Mouse (Mus musculus): ENCODE measurements around the gene Gsto1. TPM values are rescaled to one million over a fixed set of nuclear protein-coding genes. Genes with fewer than 3 reads are reported as not detected.
"Not testable (repeated sequence)": the region's sequence is repeated elsewhere in the genome, so short reads cannot be mapped to it uniquely, and the experiment has no call there.

Gsto1 gene
- total RNA-seq (2021) = 10 to 100 TPM; 39.4 to 41.8 TPM
- long read RNA-seq, experiment 1, transcript Gsto1-201 (6 exons, 1,182 nt) = major isoform, 45 of 48 reads
- long read RNA-seq, experiment 1, partial matches to known transcripts = 1 of 48 reads
- long read RNA-seq, experiment 1, other reads (novel, unspliced or antisense) = 2 of 48 reads
- long read RNA-seq, experiment 2, transcript Gsto1-201 (6 exons, 1,182 nt) = major isoform, 36 of 37 reads
- long read RNA-seq, experiment 2, partial matches to known transcripts = 1 of 37 reads
- long read RNA-seq, experiment 2, other reads (novel, unspliced or antisense) = 0 of 37 reads

DNA sequence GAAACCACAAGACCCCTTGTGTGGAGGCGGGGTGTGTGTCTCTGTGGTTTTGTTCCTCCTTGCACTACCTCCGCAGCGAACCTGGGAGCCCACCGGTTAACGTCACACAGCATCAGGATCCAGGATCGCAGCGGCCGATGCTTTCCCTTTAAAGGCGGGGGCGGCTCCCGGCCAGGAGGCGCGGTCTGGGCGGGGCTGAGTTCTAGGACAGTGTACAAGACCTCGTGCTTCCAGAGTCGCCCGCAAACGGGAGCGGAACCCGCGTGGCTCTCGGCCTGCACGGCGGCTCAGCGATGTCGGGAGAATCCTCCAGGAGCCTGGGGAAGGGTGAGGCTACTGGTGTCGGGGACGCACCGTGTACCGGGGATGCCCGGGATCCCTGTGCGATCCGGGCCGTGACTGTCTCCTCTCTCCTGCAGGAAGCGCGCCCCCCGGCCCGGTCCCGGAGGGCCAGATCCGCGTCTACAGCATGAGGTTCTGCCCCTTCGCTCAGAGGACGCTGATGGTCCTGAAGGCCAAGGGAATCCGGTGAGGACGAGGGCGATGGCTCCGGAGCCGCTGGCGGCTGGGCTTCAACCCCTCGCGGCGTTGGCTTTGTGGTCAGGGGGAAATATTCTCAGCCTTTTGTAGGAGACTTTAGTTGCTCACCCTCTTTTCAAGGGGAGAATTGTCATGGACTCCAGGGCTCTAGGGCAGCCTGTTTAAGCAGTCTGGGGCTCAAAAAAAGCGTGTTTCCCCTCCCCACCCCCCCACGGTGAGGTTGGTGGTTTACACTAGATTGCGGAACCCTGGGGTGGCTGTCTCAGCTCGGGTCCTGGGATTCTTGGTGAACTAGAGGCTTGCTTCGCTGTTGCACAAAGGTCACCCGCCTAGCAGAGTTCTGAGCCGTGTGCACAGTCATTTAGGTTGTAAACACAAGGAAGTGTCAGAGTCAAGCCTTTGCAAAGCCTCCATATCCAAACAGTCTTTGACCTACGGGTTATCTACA lies at the start of gene Gsto1:
Gsto1 (plus strand) TSS at position 175 of the 988 bp plus-strand sequence.
- DNase-seq (ENCODE audit: low spot score in 2 of 2) = peak; percentile 87 to 90

DNA sequence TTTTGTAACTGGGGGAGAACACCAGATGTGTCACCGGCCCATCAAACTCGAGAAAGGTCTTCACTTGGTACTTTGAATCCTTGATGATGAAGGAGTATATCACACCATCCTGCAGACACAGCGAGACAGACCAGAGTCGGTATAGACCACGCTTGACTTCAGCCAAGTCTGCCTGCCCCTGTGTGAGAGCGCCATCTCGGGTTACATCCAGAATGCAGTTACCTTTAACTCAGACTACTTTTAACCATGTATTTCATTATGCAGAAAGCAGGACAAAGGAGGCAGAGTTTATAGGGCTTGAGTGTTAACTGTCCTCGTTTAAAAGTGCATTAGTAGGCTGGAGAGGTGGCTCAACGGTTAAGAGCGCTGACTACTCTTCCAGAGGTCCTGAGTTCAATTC lies 42.7 kb upstream of the Gsto1 start:
- DNase-seq (ENCODE audit: low spot score in 2 of 2) = no peak

DNA sequence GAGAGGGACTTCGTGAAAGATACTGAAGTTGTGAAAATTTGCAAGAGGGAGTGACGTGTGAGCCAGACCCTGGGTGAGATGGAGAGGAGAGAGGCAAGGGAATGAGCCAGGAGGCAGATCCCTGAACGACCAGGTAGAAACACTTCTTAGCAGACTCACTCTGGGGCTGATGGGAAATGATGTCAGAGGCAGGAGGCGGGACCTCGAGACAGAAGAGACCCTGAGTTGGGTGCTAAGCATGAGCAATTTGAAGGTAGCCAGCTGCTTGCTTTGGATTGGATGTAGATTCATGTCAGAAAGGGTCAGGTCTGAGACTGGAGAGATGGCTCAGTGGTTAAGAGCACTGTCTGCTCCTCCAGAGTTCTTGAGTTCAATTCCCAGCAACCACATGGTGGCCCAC lies 40.0 kb upstream of the Gsto1 start:
- DNase-seq (ENCODE audit: low spot score in 2 of 2) = no peak

DNA sequence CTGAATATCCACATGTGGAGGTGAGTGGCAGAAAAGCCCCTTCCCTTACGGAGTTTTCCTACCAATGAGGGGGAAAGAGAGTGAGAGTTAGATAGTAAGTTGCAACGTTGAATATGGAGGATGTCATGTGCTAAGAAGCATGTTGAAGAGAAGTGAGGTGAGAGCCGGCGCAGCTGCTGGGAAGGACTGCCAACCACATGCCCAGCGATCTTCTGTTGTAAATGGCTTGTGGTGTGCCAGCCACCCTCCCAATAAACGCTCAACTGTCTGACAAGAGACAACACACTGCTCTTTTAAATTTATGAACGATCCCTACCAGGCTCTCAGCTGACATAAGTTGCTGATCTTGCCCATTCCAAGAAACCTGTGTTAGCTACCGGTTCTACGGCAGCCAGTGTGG lies 37.1 kb upstream of the Gsto1 start:
- DNase-seq (ENCODE audit: low spot score in 2 of 2) = no peak

DNA sequence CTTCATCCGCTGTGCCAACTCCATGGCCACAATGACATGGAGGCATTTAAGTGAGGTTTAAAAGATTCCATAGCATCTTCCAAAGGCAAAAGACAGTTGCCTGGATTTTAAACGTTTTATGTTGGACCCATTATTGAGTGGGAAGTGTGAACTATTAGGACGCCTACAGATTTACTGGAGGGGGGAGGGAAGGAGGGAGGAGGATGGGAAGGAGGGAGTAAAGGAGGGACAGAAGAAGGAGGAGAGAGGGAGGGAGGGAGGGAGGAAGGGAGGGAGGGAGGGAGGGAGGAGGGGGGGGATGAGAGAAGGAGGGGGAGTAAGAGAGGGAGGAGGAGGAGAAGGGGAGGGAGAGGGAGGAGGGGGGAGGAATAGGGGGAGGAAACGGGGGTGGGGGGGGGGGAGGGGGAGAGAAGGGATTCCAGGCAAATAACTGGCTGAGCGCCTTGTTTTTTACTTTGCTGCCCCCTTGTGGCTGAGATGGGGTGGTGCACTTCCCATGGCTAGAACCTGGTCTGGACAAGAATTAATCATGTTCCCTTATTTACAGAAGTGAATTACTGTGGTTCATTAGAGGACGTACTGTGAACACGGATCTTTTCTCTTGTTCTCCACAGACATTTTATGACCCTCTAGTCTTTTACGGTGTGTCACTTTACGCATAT lies 33.8 kb upstream of the Gsto1 start:
- DNase-seq (ENCODE audit: low spot score in 2 of 2) = peak; percentile 64 to 77

DNA sequence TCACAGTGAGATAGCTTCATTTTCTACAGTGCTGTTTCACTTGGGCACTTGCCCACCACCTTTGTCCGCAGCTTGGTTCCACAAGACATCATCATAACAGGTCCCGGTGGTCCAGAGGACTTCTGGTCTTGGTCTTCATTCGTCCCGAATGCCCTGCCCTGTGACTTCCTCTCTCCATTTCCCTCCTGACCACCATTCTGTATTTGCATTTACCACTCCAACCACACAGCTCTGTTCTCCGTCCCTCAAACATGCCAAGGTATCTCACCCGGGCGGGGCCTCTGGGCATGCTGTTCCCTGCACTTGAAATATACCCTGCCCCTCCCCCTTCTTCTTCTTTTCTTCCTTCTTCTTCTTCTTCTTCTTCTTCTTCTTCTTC lies 33.3 kb upstream of the Gsto1 start:
- DNase-seq (ENCODE audit: low spot score in 2 of 2) = no peak

DNA sequence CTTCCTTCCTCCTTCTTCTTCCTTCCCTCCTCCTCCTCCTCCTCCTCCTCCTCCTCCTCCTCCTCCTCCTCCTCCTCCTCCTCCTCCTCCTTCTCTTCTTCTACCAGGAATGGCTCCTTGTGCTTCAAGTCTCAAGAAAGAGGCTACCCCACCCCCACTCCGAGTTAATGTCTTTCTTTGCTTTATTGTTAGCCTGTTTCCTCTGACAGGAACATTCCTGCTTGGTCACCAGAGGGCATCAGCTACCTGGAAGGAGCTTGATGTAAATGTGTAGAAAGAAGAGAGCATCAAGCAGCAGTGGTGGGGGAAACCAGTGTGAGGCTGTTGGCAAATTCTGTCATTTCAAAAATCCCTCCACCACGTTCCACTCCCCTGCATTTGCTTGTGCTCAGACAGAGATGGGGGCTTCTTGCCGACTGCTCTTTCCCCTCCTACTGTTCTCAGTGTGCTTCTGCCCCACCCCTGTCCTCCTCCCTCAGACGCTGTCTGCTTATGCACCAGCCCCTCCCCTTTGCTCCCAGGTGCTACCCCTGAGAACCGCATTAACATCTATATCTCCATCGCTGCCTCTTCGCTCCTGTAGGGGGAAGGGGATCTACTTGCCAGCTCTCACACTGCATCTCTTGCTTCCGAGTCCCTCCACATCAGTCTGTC lies 32.5 kb upstream of the Gsto1 start:
- DNase-seq (ENCODE audit: low spot score in 2 of 2) = no peak

DNA sequence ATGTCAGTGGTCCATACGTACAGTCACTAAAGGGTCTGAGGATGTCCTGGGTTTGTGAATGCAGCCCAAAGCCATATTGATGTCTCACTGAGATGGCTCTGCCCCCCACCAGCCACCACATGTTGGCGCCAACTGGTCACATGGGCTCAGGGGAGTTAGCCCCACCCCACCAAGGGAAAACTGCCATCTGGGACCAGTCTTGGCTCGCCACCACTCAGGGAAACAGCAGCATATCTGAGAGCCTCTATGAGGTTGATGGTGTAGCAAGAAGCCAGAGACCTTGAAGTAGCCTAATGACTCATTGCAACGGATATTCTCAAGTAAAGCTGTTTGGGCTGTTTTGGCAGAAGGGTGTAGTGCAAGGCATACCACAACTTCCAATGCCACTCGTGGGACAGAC lies 30.7 kb upstream of the Gsto1 start:
- DNase-seq (ENCODE audit: low spot score in 2 of 2) = no peak

DNA sequence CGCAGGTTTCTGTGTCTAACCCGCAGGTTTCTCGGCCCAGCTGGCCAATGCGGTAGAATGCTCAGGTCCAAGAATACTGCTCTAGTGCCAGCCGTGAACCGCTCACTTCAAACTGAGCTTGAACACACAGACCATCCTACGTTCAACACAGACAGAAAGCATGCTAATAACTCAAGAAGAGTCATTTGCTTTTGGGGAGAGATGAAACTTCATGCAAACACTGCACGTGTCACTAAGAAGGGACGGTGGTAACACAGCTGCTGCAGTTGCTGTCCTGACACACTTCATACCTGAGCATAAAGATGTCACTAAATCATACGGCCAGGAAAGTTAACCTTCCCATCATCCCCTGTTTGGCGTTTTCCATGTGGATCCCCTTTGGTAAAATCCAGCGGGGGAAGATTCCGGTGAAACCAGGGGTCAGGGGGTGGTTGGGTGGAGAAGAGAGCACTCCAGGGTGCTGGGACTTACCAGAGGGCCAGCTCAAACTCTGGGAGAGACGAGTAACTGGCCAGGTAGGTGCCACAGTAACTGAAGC lies 24.8 kb upstream of the Gsto1 start:
- no peak for DNase-seq (ENCODE audit: low spot score in 2 of 2)

DNA sequence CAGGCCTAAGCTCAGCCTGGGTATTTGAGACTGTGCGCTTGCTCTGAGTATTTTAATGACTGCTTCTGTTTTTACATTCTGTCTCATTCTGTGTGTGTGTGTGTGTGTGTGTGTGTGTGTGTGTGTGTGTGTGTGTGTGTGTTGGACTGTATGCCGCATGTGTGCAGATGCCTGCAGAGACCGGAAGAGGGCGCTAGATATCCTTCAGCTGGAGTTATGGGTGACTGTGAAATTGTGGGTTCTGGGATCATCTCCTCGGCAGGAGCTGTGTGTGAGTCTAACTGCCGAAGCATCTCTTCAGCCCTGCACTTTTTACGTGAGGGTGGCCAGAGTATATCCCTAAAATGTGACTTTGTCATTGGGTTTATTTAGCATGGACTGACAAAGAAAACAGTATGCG lies 23.7 kb upstream of the Gsto1 start:
- no peak for DNase-seq (ENCODE audit: low spot score in 2 of 2)

DNA sequence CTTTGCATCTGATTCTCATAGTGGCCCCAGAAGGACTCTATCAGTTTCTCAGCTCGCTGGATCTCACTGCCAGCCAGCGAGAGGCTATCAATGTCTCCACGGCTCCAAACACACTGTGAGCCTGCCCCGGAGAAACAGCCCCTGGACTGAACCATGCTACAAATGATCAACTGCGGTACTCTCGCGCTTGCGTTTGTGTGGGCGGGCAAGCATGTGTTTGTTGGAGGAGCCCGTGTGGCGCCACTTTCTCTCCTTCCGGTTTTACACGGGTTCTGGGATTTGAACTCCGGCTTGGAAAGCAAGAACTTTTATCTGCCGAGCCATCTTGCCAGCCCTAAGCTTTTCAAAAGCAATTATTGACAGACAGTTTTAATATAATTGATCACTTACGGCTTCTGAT lies 22.5 kb upstream of the Gsto1 start:
- no peak for DNase-seq (ENCODE audit: low spot score in 2 of 2)

DNA sequence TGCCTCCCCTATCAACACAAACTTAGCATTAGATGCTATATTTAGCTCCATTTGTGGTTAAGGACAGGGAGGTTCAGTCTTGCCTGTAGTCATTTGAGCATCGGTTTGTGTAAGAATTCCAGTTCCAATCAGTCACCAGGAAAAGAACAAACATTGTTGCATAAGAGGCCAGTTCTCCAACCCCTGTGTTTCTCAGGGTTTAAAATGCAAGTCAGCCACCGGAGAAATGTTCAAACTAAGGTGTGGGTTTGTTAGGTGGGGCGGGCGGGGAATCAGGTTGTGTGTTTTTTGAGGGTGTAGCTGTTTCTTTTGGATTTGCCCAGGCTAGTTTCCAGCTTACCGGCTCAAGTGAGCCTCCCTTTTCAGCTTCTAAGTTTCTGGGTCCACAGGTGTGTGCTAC lies 20.2 kb upstream of the Gsto1 start:
- no peak for DNase-seq (ENCODE audit: low spot score in 2 of 2)

DNA sequence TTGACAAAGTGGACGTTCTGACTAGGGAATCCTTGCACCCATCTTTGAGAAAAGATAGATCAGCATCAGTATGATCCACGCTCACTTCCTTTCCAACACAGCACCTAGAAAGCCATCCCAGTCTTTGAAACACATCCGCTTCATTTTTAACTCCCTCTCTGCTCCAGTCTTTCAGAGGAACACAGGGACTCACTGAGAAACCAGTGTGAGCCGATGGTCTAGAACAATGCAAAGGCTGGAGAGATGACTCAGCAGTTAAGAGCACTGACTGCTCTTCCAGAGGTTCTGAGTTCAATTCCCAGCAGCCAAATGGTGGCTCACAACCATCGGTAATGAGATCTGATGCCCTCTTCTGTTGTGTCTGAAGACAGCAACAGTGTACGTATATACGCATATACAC lies 19.0 kb upstream of the Gsto1 start:
- DNase-seq (ENCODE audit: low spot score in 2 of 2) = no peak

DNA sequence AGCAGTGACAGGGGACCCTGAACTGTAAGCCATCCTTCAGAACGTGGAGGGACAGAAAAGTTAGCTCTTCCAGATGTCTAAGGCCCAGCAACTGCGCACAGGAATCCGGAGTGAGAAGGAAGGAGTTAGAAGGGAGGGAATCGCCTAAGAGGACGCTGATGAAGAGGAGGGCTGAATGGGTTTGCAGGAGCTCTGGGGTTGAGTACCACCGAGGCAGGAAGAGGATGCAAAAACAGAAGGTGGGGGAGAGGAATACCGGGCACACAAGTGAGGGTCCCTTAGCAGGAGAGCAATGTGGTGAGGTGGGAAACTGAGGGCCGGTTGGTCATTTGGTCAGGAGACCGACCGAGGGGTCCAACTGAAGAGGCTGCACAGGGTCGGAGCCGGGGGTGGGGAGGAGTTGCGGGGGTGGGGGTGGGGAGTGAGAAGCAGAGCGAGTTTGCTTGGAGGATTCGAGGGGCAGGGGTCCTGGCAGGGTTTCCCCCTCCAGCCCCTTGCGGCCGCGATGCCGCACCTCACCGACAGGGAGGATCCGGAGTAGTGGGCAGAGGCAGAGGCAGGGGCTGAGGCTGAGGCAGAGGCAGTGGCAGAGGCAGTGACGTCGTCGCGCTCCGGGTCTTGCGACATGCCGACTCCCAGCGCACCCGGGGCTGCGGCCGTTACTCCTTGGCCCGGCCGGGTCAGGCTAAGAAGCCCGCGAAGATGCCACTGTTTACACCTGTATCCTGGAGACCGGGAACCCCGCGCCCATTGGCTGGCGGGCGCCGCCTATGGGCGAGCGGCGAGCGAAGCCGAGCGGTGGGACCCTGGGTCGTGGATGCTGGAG lies 17.9 kb upstream of the Gsto1 start:
- peak; percentile 20 to 55 for DNase-seq (ENCODE audit: low spot score in 2 of 2)

DNA sequence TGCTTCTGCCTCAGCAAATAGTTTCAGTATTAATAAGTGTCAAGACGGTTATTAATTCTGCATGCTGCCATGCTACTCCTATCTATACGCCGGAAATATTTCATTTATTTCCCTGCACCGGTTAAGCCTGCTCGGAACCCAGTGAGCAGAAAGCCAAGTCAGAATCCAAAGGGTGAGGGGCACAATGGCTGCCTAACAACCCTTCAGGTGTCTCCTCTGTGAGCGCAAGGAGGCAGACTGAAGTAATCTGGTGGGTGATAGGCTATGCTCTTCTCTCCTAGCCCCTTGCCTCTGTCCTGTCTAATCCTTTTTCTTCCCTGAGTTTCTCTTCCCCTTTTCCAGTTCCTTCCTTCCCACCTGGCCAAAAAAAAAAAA lies 17.3 kb upstream of the Gsto1 start:
- no peak for DNase-seq (ENCODE audit: low spot score in 2 of 2)

DNA sequence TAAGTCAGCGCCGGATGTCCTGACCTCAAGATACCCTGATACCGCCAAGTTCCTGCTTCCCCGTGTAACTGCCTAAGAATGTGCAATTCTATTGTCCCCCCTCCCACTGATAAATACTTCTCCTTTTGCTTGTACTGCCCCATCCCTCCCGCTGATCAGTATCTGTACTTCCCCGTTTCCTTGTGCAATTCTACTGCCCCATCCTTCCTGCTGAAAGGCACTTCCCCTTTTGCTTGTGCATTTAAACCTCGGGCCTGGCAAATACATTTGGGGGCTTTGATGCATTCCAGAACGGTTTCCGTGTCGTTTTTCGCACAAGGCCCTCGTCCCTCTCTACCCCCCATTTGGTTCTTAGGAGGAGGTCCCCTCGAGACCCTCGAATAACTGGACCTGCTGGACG lies 13.5 kb upstream of the Gsto1 start:
- not testable (repeated sequence) for DNase-seq (ENCODE audit: low spot score in 2 of 2)

DNA sequence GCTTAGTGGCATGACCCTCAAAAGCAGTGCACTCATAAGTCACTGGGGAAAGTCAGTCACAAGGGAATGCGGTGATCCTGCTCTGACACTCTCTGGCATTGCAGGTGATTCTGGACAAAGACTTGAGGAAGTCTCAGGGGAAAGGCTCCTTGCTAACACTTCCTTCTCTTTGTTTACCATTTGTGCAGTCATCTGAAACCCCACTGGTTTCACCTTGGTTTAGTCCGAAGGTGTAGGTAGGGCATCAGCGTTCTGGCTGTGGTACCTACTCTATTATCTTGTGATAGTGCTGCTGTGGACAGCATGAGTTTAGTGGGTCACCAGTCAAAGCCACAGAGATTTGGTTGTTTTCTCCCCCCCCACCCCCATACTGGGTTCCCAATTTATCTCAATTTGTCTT lies 5.0 kb upstream of the Gsto1 start:
- no peak for DNase-seq (ENCODE audit: low spot score in 2 of 2)

DNA sequence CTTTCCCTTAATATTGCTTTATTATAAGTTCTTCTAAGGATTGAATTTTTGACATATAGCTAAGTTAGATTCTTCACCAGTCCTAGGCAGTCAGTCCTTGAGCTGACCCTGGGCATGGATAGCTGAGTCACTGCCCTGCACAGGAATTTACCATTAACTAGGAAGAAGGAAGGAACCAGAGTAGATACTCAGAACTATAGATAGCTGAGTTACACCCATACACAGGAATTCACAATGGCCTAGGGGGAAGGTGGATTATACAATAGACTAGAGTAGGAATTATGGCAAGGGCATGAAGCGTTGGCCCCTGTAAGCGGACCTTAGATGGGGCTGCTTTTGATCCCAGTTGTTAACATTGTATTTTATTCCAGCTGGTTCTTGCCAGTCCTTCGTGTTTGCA lies 2.6 kb upstream of the Gsto1 start:
- DNase-seq (ENCODE audit: low spot score in 2 of 2) = not testable (repeated sequence)

DNA sequence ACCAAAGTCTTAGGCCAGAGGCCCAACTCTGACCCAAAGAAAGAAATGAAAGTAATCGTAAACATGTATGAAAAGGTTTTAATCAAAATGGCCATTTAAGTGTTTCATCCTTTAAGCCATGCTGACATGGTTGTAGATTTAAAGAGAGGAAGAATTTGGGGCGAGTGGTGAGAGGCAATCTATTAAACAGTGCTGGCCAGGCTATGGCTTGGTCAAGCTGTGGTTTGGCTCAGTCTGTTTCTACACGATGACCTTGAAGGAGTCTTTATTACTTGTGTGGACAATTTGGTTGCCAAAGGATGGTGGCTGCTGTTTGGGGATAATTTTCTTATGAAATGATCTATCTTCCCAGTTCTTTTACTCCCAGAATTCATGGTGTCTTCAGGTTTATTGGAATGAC lies 1.7 kb upstream of the Gsto1 start:
- no peak for DNase-seq (ENCODE audit: low spot score in 2 of 2)

Measured in left cerebral cortex, adult 18-20 months (tissue).